Mouse (Mus musculus): ENCODE data around the gene 1700088E04Rik. TPM values are rescaled to one million over a fixed set of nuclear protein-coding genes. Genes with fewer than 3 reads are reported as not detected.
A peak's percentile ranks its signal among the peaks of the same experiment; 100 is the strongest.

1700088E04Rik gene
- polyA plus RNA-seq, 1 experiment: 115 TPM

- Histone ChIP-seq H3K27ac (ENCODE audit: control insufficient read depth, insufficient read depth, low read depth, low read length) (no peak overlapping the region), H3K4me1 (ENCODE audit: control insufficient read depth, insufficient read depth, low read length) (peaks cover 7% of the 10 kb centered on the region), H3K4me3 (ENCODE audit: control insufficient read depth, low read depth, low read length) (no peak overlapping the region), H3K27me3 (ENCODE audit: control insufficient read depth, insufficient read depth, low read length) (no peaks in the 10 kb centered on the region), H3K36me3 (ENCODE audit: control insufficient read depth, insufficient read depth, low read length) (no peaks in the 10 kb centered on the region)
- TF ChIP-seq POLR2A (IDR thresholded peaks at IDR 0.05; ENCODE audit: control insufficient read depth, low read depth, low read length) (no peak), CTCF (IDR thresholded peaks at IDR 0.05; ENCODE audit: control insufficient read depth, insufficient read depth, insufficient replicate concordance, low read depth, low read length) (peak; percentile 20; the same call in 1 of the 2 replicates)
Observed at GRCm38 (mm10) chr15:79162822-79163221, 21.8 kb upstream of the 1700088E04Rik start.

- H3K4me1 ChIP-seq (ENCODE audit: control insufficient read depth, insufficient read depth, low read length): peaks cover 7% of the 10 kb centered on the region
- TF ChIP-seq POLR2A (IDR thresholded peaks at IDR 0.05; ENCODE audit: control insufficient read depth, low read depth, low read length) (no peak), CTCF (IDR thresholded peaks at IDR 0.05; ENCODE audit: control insufficient read depth, insufficient read depth, insufficient replicate concordance, low read depth, low read length) (no peak)
- no peak overlapping the region for H3K4me3 ChIP-seq (ENCODE audit: control insufficient read depth, low read depth, low read length)
- no peaks in the 10 kb centered on the region for H3K36me3 ChIP-seq (ENCODE audit: control insufficient read depth, insufficient read depth, low read length)
- H3K27ac ChIP-seq (ENCODE audit: control insufficient read depth, insufficient read depth, low read depth, low read length): no peak overlapping the region
- no peaks in the 10 kb centered on the region for H3K27me3 ChIP-seq (ENCODE audit: control insufficient read depth, insufficient read depth, low read length)
Observed at GRCm38 (mm10) chr15:79162301-79162700, 21.2 kb upstream of the 1700088E04Rik start.

- H3K27me3 ChIP-seq (ENCODE audit: control insufficient read depth, insufficient read depth, low read length): no peaks in the 10 kb centered on the region
- H3K27ac ChIP-seq (ENCODE audit: control insufficient read depth, insufficient read depth, low read depth, low read length): no peak overlapping the region
- H3K4me3 ChIP-seq (ENCODE audit: control insufficient read depth, low read depth, low read length): no peak overlapping the region
- TF ChIP-seq POLR2A (IDR thresholded peaks at IDR 0.05; ENCODE audit: control insufficient read depth, low read depth, low read length) (no peak), CTCF (IDR thresholded peaks at IDR 0.05; ENCODE audit: control insufficient read depth, insufficient read depth, insufficient replicate concordance, low read depth, low read length) (no peak)
- H3K36me3 ChIP-seq (ENCODE audit: control insufficient read depth, insufficient read depth, low read length): no peaks in the 10 kb centered on the region
- H3K4me1 ChIP-seq (ENCODE audit: control insufficient read depth, insufficient read depth, low read length): no peaks in the 10 kb centered on the region
Observed at GRCm38 (mm10) chr15:79155572-79155971, 14.5 kb upstream of the 1700088E04Rik start.

- Histone ChIP-seq H3K4me3 (ENCODE audit: control insufficient read depth, low read depth, low read length) (no peak overlapping the region), H3K27me3 (ENCODE audit: control insufficient read depth, insufficient read depth, low read length) (no peaks in the 10 kb centered on the region), H3K4me1 (ENCODE audit: control insufficient read depth, insufficient read depth, low read length) (no peaks in the 10 kb centered on the region), H3K36me3 (ENCODE audit: control insufficient read depth, insufficient read depth, low read length) (peaks cover 1% of the 10 kb centered on the region), H3K27ac (ENCODE audit: control insufficient read depth, insufficient read depth, low read depth, low read length) (no peak overlapping the region)
- TF ChIP-seq POLR2A (IDR thresholded peaks at IDR 0.05; ENCODE audit: control insufficient read depth, low read depth, low read length) (no peak), CTCF (IDR thresholded peaks at IDR 0.05; ENCODE audit: control insufficient read depth, insufficient read depth, insufficient replicate concordance, low read depth, low read length) (no peak)
Observed at GRCm38 (mm10) chr15:79152709-79153108, 11.7 kb upstream of the 1700088E04Rik start.

- peaks cover 3% of the 10 kb centered on the region for H3K36me3 ChIP-seq (ENCODE audit: control insufficient read depth, insufficient read depth, low read length)
- H3K4me1 ChIP-seq (ENCODE audit: control insufficient read depth, insufficient read depth, low read length): no peaks in the 10 kb centered on the region
- no peak overlapping the region for H3K27ac ChIP-seq (ENCODE audit: control insufficient read depth, insufficient read depth, low read depth, low read length)
- no peak for TF ChIP-seq CTCF (IDR thresholded peaks at IDR 0.05; ENCODE audit: control insufficient read depth, insufficient read depth, insufficient replicate concordance, low read depth, low read length)
- no peak for TF ChIP-seq POLR2A (IDR thresholded peaks at IDR 0.05; ENCODE audit: control insufficient read depth, low read depth, low read length)
- no peaks in the 10 kb centered on the region for H3K27me3 ChIP-seq (ENCODE audit: control insufficient read depth, insufficient read depth, low read length)
- H3K4me3 ChIP-seq (ENCODE audit: control insufficient read depth, low read depth, low read length): no peak overlapping the region
Observed at GRCm38 (mm10) chr15:79151881-79152280, 10.8 kb upstream of the 1700088E04Rik start.

GRCm38 (mm10) chr15:79148533-79148932, 7.5 kb upstream of the 1700088E04Rik start:
- Histone ChIP-seq H3K27me3 (ENCODE audit: control insufficient read depth, insufficient read depth, low read length) (no peaks in the 10 kb centered on the region), H3K4me3 (ENCODE audit: control insufficient read depth, low read depth, low read length) (no peak overlapping the region), H3K4me1 (ENCODE audit: control insufficient read depth, insufficient read depth, low read length) (no peaks in the 10 kb centered on the region), H3K36me3 (ENCODE audit: control insufficient read depth, insufficient read depth, low read length) (peaks cover 5% of the 10 kb centered on the region), H3K27ac (ENCODE audit: control insufficient read depth, insufficient read depth, low read depth, low read length) (no peak overlapping the region)
- peak; percentile 88; the same call in 1 of the 2 replicates for TF ChIP-seq CTCF (IDR thresholded peaks at IDR 0.05; ENCODE audit: control insufficient read depth, insufficient read depth, insufficient replicate concordance, low read depth, low read length)
- no peak for TF ChIP-seq POLR2A (IDR thresholded peaks at IDR 0.05; ENCODE audit: control insufficient read depth, low read depth, low read length)

GRCm38 (mm10) chr15:79145522-79145921, 4.5 kb upstream of the 1700088E04Rik start:
- Histone ChIP-seq H3K4me1 (ENCODE audit: control insufficient read depth, insufficient read depth, low read length) (no peaks in the 10 kb centered on the region; the same call in 1 of the 2 replicates), H3K27me3 (ENCODE audit: control insufficient read depth, insufficient read depth, low read length) (no peaks in the 10 kb centered on the region), H3K27ac (ENCODE audit: control insufficient read depth, insufficient read depth, low read depth, low read length) (no peak overlapping the region), H3K36me3 (ENCODE audit: control insufficient read depth, insufficient read depth, low read length) (peaks cover 5% of the 10 kb centered on the region), H3K4me3 (ENCODE audit: control insufficient read depth, low read depth, low read length) (no peak overlapping the region)
- no peak for TF ChIP-seq CTCF (IDR thresholded peaks at IDR 0.05; ENCODE audit: control insufficient read depth, insufficient read depth, insufficient replicate concordance, low read depth, low read length)
- TF ChIP-seq POLR2A (IDR thresholded peaks at IDR 0.05; ENCODE audit: control insufficient read depth, low read depth, low read length): no peak

GRCm38 (mm10) chr15:79144021-79144420, 3.0 kb upstream of the 1700088E04Rik start:
- Histone ChIP-seq H3K27me3 (ENCODE audit: control insufficient read depth, insufficient read depth, low read length) (no peaks in the 10 kb centered on the region), H3K4me3 (ENCODE audit: control insufficient read depth, low read depth, low read length) (no peak overlapping the region), H3K4me1 (ENCODE audit: control insufficient read depth, insufficient read depth, low read length) (no peaks in the 10 kb centered on the region; the same call in 1 of the 2 replicates), H3K36me3 (ENCODE audit: control insufficient read depth, insufficient read depth, low read length) (peaks cover 3% of the 10 kb centered on the region), H3K27ac (ENCODE audit: control insufficient read depth, insufficient read depth, low read depth, low read length) (no peak overlapping the region)
- TF ChIP-seq POLR2A (IDR thresholded peaks at IDR 0.05; ENCODE audit: control insufficient read depth, low read depth, low read length) (no peak), CTCF (IDR thresholded peaks at IDR 0.05; ENCODE audit: control insufficient read depth, insufficient read depth, insufficient replicate concordance, low read depth, low read length) (no peak)

Measured in testis, adult 2 months (tissue).